Mouse (Mus musculus): Measurements from ENCODE around the gene Cacng3. TPM values are rescaled to one million over a fixed set of nuclear protein-coding genes. Genes with fewer than 3 reads are reported as not detected.

Cacng3 gene
- polyA plus RNA-seq, 1 experiment from 2014 or later = not detected

DNA sequence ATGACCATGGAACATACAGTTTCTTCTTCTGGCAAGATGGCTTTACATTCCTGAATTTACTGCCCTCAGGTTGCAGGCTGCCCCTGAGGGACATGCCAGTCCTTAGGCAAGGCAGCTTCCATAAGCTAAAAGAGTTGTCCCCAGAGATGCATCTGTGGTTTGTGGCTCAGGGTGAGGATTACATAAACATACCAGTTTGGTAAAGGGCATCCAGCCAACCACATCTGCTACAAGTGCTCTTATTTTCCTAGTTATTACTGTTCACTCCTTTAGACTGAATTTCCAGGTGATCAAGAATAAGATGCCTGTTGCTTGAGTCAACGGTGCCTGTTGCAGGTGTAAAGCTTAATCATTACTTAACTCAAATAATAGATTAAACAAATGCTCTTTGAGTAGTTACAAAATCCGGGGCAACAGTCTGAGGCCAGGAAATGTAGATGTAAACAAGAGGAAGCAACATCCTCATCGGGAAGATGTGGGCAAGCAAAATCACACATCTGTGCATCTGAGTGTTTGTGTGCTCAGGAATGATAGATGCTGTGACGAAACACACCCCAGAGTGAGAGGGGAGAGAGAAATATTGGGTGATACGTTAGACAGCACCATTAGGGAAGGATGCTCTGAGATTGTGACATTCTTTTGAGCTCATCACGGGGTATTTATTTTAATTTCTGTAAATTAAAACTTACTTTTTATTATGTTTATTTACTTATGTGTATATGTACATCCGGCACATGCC is 4.8 kb upstream of the Cacng3 start:
- H3K4me1 ChIP-seq = no peaks in the 10 kb centered on the region
- no peaks in the 10 kb centered on the region for H3K36me3 ChIP-seq
- H3K4me3 ChIP-seq = no peak overlapping the region
- DNase-seq (ENCODE audit: low spot score) = no peak
- H3K9me3 ChIP-seq (replicated peaks) = no peaks in the 10 kb centered on the region
- 85% methylated on average over 7 of the region's 7 CpGs for WGBS
- H3K27me3 ChIP-seq (ENCODE audit: low read depth, poor library complexity, severe bottlenecking) = no peaks in the 10 kb centered on the region
- H3K27ac ChIP-seq = no peak overlapping the region

GRCm38 (mm10) chr7:122667903-122668302 is 2.4 kb upstream of the Cacng3 start:
- Histone ChIP-seq H3K4me3 (no peak overlapping the region), H3K27ac (no peak overlapping the region), H3K4me1 (no peaks in the 10 kb centered on the region), H3K27me3 (ENCODE audit: low read depth, poor library complexity, severe bottlenecking) (peaks cover 15% of the 10 kb centered on the region), H3K9me3 (replicated peaks) (no peaks in the 10 kb centered on the region), H3K36me3 (no peaks in the 10 kb centered on the region)
- 22% methylated on average over 5 of the region's 5 CpGs for WGBS
- DNase-seq (ENCODE audit: low spot score) = peak; percentile 36

DNA sequence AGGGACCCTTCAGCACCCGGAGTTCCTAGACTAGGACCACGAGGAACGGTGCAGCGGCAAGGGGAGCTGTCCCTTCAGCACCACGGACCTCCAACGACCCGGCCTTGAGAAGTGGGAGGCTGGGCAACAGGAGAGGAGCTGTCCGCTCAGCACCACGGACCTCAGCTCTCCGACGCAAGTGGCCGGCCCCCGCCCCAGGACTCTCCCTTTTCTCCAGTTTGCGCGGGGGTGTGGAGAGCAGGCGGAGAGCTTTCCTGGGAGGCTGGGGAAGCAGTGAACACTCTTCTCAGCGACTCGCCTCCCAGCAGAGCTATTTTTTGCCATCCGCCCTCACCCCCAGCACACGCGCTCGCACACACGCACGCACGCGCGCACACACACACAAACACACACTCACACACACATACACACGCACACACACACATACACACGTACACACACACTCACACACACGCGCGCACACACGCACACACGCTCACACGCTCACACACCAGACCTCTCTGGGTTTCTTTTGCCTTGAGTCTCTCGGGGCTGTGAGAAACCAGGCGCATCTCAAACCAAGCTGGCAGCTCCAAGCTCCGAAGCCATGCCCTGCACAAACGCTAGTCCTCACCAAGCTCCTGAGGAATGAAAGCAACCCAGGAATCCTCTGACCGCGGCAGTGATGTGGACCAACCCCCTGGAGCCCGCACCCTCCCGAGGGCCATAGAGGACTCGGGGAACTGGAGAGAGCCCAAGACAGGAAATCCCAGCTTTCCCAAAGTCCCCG is 765 bp downstream of the Cacng3 start:
- no peak overlapping the region for H3K27ac ChIP-seq
- WGBS = 11% methylated on average over 45 of the region's 45 CpGs
- no peaks in the 10 kb centered on the region for H3K36me3 ChIP-seq
- peaks cover 15% of the 10 kb centered on the region for H3K27me3 ChIP-seq (ENCODE audit: low read depth, poor library complexity, severe bottlenecking)
- no peak overlapping the region for H3K4me3 ChIP-seq
- DNase-seq (ENCODE audit: low spot score) = peak; percentile 99
- H3K9me3 ChIP-seq (replicated peaks) = no peaks in the 10 kb centered on the region
- H3K4me1 ChIP-seq = no peaks in the 10 kb centered on the region

DNA sequence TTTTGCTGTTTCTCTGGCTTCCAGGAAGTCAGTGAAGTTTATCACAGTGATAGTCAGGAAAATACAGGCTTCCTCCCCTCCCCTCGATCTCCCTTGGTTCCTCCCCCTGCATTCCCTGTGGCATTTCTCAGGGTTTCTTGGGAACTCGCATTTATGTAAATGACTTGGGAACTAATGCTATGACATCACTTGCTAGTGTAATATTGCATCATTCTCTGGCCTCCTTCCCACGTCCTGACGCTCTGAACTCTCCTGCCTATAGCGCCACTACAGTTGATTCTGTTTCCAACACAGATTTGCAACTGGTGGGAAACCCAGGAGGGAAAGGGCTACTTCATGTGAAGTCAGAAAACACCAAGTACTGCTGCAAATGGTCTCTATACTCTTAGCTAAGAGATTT is 2.7 kb downstream of the Cacng3 start:
- Histone ChIP-seq H3K4me1 (no peaks in the 10 kb centered on the region), H3K9me3 (replicated peaks) (no peaks in the 10 kb centered on the region)

GRCm38 (mm10) chr7:122675207-122675606 is 4.9 kb downstream of the Cacng3 start:
- Histone ChIP-seq H3K27me3 (ENCODE audit: low read depth, poor library complexity, severe bottlenecking) (peaks cover 15% of the 10 kb centered on the region), H3K36me3 (no peaks in the 10 kb centered on the region), H3K27ac (no peak overlapping the region), H3K4me3 (no peak overlapping the region), H3K9me3 (replicated peaks) (no peaks in the 10 kb centered on the region), H3K4me1 (no peaks in the 10 kb centered on the region)
- 91% methylated on average over 7 of the region's 7 CpGs for WGBS
- DNase-seq (ENCODE audit: low spot score) = no peak

More for the DNA sequence above, 2.7 kb downstream of the Cacng3 start:
- WGBS = 66% methylated on average over 5 of the region's 5 CpGs
- Histone ChIP-seq H3K4me3 (no peak overlapping the region), H3K36me3 (no peaks in the 10 kb centered on the region), H3K27me3 (ENCODE audit: low read depth, poor library complexity, severe bottlenecking) (peaks cover 15% of the 10 kb centered on the region), H3K27ac (no peak overlapping the region)
- DNase-seq (ENCODE audit: low spot score) = no peak

DNA sequence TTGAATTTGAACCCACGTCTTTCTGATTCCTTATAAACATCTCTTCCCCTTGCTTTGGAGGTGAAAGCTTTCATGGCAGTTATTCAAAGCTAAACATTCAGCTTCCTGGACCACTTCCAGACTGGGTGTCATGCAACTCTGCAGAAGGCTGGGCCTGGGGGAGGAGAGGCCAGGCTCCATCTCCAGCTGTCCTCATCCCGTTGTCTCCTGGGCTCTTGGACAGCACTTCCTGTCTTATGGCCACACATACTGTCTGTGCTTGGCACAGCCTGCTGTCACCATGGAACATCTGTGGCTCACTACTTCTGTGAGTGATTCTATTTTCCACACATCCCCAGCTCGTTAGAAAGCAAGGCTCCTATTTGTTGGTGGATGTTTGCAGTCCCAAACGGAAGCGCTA is 31.5 kb downstream of the Cacng3 start:
- WGBS = 79% methylated on average over 5 of the region's 5 CpGs
- DNase-seq (ENCODE audit: low spot score) = no peak
- Histone ChIP-seq H3K27ac (no peak overlapping the region), H3K4me3 (no peak overlapping the region), H3K36me3 (no peaks in the 10 kb centered on the region), H3K4me1 (no peaks in the 10 kb centered on the region), H3K9me3 (replicated peaks) (no peaks in the 10 kb centered on the region), H3K27me3 (ENCODE audit: low read depth, poor library complexity, severe bottlenecking) (no peaks in the 10 kb centered on the region)

DNA sequence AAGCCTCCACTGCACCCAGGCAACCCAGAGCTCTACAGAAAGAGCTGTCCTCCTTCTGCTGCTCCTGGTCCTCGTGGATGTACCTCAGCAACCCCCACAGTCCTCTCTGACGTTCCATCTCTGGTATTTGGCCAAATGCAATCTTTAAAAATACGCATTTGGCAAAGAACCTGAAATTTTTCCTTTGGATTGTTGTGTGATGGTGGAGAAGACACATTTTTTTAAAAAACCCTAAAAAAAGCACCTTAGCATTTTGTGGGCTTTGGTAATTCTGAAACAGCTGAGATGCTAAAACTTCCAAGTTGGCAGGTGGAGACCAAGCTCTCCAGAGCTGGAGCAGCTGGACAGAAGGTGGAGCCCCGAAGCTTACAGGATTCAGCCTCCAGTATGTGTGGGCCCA is 32.2 kb downstream of the Cacng3 start:
- H3K27ac ChIP-seq = no peak overlapping the region
- no peaks in the 10 kb centered on the region for H3K27me3 ChIP-seq (ENCODE audit: low read depth, poor library complexity, severe bottlenecking)
- H3K9me3 ChIP-seq (replicated peaks) = no peaks in the 10 kb centered on the region
- WGBS = 83% methylated on average over 4 of the region's 4 CpGs
- H3K4me1 ChIP-seq = no peaks in the 10 kb centered on the region
- no peaks in the 10 kb centered on the region for H3K36me3 ChIP-seq
- no peak for DNase-seq (ENCODE audit: low spot score)
- no peak overlapping the region for H3K4me3 ChIP-seq

- Histone ChIP-seq H3K27me3 (ENCODE audit: low read depth, poor library complexity, severe bottlenecking) (no peaks in the 10 kb centered on the region), H3K9me3 (replicated peaks) (no peaks in the 10 kb centered on the region), H3K4me3 (no peak overlapping the region), H3K27ac (no peak overlapping the region), H3K4me1 (no peaks in the 10 kb centered on the region), H3K36me3 (no peaks in the 10 kb centered on the region)
- WGBS = 56% methylated on average over 5 of the region's 5 CpGs
- DNase-seq (ENCODE audit: low spot score) = no peak
These were observed 36.4 kb downstream of the Cacng3 start for GRCm38 (mm10) chr7:122706736-122707135.

DNA sequence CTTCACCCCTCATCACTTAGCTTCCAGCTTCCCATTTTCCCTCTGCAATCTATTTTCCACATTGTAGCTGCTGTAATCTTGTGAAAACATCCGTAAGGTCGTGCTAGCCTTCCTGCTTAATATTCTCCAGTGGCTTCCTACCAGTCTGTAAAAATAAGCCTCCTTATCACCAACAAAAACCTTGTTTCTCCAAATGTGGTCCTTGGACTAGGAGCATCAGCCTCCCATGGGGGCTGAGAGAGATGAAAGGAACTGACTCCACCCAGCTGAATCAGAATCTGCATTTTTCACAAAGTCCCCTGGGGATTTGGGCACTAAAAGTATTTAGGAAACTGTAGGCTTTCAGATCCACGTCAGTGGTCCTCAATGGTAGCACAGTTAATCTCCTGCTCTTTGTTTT is 46.0 kb downstream of the Cacng3 start:
- Histone ChIP-seq H3K4me3 (no peak overlapping the region), H3K9me3 (replicated peaks) (no peaks in the 10 kb centered on the region), H3K4me1 (no peaks in the 10 kb centered on the region), H3K27me3 (ENCODE audit: low read depth, poor library complexity, severe bottlenecking) (no peaks in the 10 kb centered on the region), H3K27ac (no peak overlapping the region), H3K36me3 (no peaks in the 10 kb centered on the region)
- DNase-seq (ENCODE audit: low spot score) = no peak
- WGBS = 65% methylated on average over 3 of the region's 3 CpGs

- H3K27ac ChIP-seq = no peak overlapping the region
- no peaks in the 10 kb centered on the region for H3K4me1 ChIP-seq
- H3K9me3 ChIP-seq (replicated peaks) = no peaks in the 10 kb centered on the region
- H3K36me3 ChIP-seq = no peaks in the 10 kb centered on the region
- DNase-seq (ENCODE audit: low spot score) = no peak
- no peaks in the 10 kb centered on the region for H3K27me3 ChIP-seq (ENCODE audit: low read depth, poor library complexity, severe bottlenecking)
- no peak overlapping the region for H3K4me3 ChIP-seq
- 89% methylated on average over 4 of the region's 4 CpGs for WGBS
These were observed 48.2 kb downstream of the Cacng3 start for GRCm38 (mm10) chr7:122718540-122718939.

DNA sequence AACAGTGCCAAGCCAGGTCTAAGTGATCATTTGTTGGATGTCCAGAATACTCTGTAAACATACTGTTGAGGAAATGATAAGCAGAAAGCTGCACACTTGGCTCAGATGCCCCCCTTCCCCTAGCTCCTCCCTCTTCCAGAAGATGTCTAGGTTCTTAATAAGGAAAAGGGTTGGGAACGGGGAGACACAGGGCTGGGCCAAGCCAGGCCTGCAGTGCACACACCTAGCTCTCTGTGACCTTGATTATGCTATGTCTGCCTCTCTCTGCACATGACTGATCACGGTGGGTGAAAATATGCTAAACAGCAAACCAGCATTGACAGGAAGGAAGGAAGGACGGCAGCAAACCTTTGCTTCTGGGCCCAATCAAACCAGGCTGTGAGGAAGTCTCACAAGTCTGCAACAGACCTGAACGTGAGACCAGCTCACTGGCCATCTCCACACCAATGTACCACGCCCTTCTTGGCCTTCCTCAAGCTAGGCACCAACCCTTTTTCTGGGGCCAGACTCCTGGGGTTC is 53.1 kb downstream of the Cacng3 start:
- WGBS = 63% methylated on average over 5 of the region's 5 CpGs
- Histone ChIP-seq H3K36me3 (no peaks in the 10 kb centered on the region), H3K27me3 (ENCODE audit: low read depth, poor library complexity, severe bottlenecking) (no peaks in the 10 kb centered on the region), H3K27ac (no peak overlapping the region), H3K4me1 (no peaks in the 10 kb centered on the region), H3K9me3 (replicated peaks) (no peaks in the 10 kb centered on the region), H3K4me3 (no peak overlapping the region)
- no peak for DNase-seq (ENCODE audit: low spot score)

GRCm38 (mm10) chr7:122726376-122726775 is 56.1 kb downstream of the Cacng3 start:
- H3K36me3 ChIP-seq = no peaks in the 10 kb centered on the region
- 85% methylated on average over 2 of the region's 2 CpGs for WGBS
- no peak overlapping the region for H3K27ac ChIP-seq
- H3K4me3 ChIP-seq = no peak overlapping the region
- no peaks in the 10 kb centered on the region for H3K4me1 ChIP-seq
- H3K27me3 ChIP-seq (ENCODE audit: low read depth, poor library complexity, severe bottlenecking) = no peaks in the 10 kb centered on the region
- DNase-seq (ENCODE audit: low spot score) = no peak
- H3K9me3 ChIP-seq (replicated peaks) = no peaks in the 10 kb centered on the region

GRCm38 (mm10) chr7:122728186-122728585 is 57.9 kb downstream of the Cacng3 start:
- Histone ChIP-seq H3K9me3 (replicated peaks) (no peaks in the 10 kb centered on the region), H3K4me1 (no peaks in the 10 kb centered on the region), H3K4me3 (no peak overlapping the region), H3K27me3 (ENCODE audit: low read depth, poor library complexity, severe bottlenecking) (no peaks in the 10 kb centered on the region), H3K27ac (no peak overlapping the region), H3K36me3 (no peaks in the 10 kb centered on the region)
- 92% methylated on average over 8 of the region's 8 CpGs for WGBS
- DNase-seq (ENCODE audit: low spot score) = no peak

Data from limb, embryonic 10.5 days (tissue).